Mouse (Mus musculus): ENCODE data around the gene Fam174b. TPM values are rescaled to one million over a fixed set of nuclear protein-coding genes. Genes with fewer than 3 reads are reported as not detected.

The Fam174b gene
- polyA plus RNA-seq, 1 experiment from 2014 or later, result 26.7 TPM

- 72% methylated on average over 10 of the region's 10 CpGs for WGBS
- no peaks in the 10 kb centered on the region for H3K4me1 ChIP-seq
- no peaks in the 10 kb centered on the region for H3K27me3 ChIP-seq
- H3K9ac ChIP-seq, result no peak overlapping the region
- 0 out of 2 replicates have a peak, but pooled peaks cover 6% of the 10 kb centered on the region for H3K9me3 ChIP-seq
- no peak overlapping the region for H3K4me3 ChIP-seq (replicated peaks)
- no peaks in the 10 kb centered on the region for H3K36me3 ChIP-seq (replicated peaks)
- no peak overlapping the region for H3K4me2 ChIP-seq
- H3K27ac ChIP-seq, result no peak overlapping the region
- no peak for ATAC-seq (ENCODE audit: low FRiP score)
Measured at GRCm38 (mm10) chr7:73730430-73731022, 9.6 kb upstream of the Fam174b start.

GRCm38 (mm10) chr7:73736046-73736445 lies 4.1 kb upstream of the Fam174b start:
- no peaks in the 10 kb centered on the region for H3K36me3 ChIP-seq (replicated peaks)
- H3K9ac ChIP-seq, result no peak overlapping the region
- no peak for ATAC-seq (ENCODE audit: low FRiP score)
- H3K4me1 ChIP-seq, result peaks cover 10% of the 10 kb centered on the region
- WGBS, result 62% methylated on average over 2 of the region's 2 CpGs
- no peak overlapping the region for H3K4me3 ChIP-seq (replicated peaks)
- no peak overlapping the region for H3K27ac ChIP-seq
- H3K4me2 ChIP-seq, result no peak overlapping the region
- H3K27me3 ChIP-seq, result peaks cover 27% of the 10 kb centered on the region
- H3K9me3 ChIP-seq, result 0 out of 2 replicates have a peak, but pooled peaks cover 3% of the 10 kb centered on the region

- WGBS, result 66% methylated on average over 5 of the region's 5 CpGs
- Histone ChIP-seq H3K4me3 (replicated peaks) (peak overlapping the region; percentile 61), H3K36me3 (replicated peaks) (no peaks in the 10 kb centered on the region), H3K27ac (no peak overlapping the region), H3K27me3 (peaks cover 50% of the 10 kb centered on the region), H3K4me1 (peaks cover 12% of the 10 kb centered on the region), H3K9me3 (no peaks in the 10 kb centered on the region), H3K9ac (no peak overlapping the region), H3K4me2 (peak overlapping the region; percentile 96)
- ATAC-seq (ENCODE audit: low FRiP score), result no peak
Measured at GRCm38 (mm10) chr7:73741392-73741791, 1.3 kb downstream of the Fam174b start.

- H3K27ac ChIP-seq, result no peak overlapping the region
- no peak overlapping the region for H3K9ac ChIP-seq
- H3K27me3 ChIP-seq, result peaks cover 50% of the 10 kb centered on the region
- H3K4me1 ChIP-seq, result peaks cover 15% of the 10 kb centered on the region
- 76% methylated on average over 6 of the region's 6 CpGs for WGBS
- no peak for ATAC-seq (ENCODE audit: low FRiP score)
- no peaks in the 10 kb centered on the region for H3K36me3 ChIP-seq (replicated peaks)
- H3K9me3 ChIP-seq, result no peaks in the 10 kb centered on the region
- no peak overlapping the region for H3K4me3 ChIP-seq (replicated peaks)
- H3K4me2 ChIP-seq, result 0 out of 2 replicates have a peak overlapping the region, but pooled peaks have one; percentile 96
Measured at GRCm38 (mm10) chr7:73741841-73742240, 1.7 kb downstream of the Fam174b start.

- H3K4me3 ChIP-seq (replicated peaks), result no peak overlapping the region
- no peaks in the 10 kb centered on the region for H3K9me3 ChIP-seq
- ATAC-seq (ENCODE audit: low FRiP score), result no peak
- no peak overlapping the region for H3K9ac ChIP-seq
- H3K4me2 ChIP-seq, result no peak overlapping the region
- no peak overlapping the region for H3K27ac ChIP-seq
- peaks cover 50% of the 10 kb centered on the region for H3K27me3 ChIP-seq
- H3K4me1 ChIP-seq, result peaks cover 19% of the 10 kb centered on the region
- no peaks in the 10 kb centered on the region for H3K36me3 ChIP-seq (replicated peaks)
- 83% methylated on average over 8 of the region's 8 CpGs for WGBS
Measured at GRCm38 (mm10) chr7:73743144-73743543, 3.0 kb downstream of the Fam174b start.

- Histone ChIP-seq H3K9ac (no peak overlapping the region), H3K4me2 (no peak overlapping the region), H3K9me3 (no peaks in the 10 kb centered on the region), H3K4me1 (peaks cover 19% of the 10 kb centered on the region), H3K4me3 (replicated peaks) (no peak overlapping the region), H3K27me3 (peaks cover 45% of the 10 kb centered on the region), H3K36me3 (replicated peaks) (no peaks in the 10 kb centered on the region), H3K27ac (no peak overlapping the region)
- no peak for ATAC-seq (ENCODE audit: low FRiP score)
- 84% methylated on average over 10 of the region's 10 CpGs for WGBS
Measured at GRCm38 (mm10) chr7:73743831-73744370, 3.8 kb downstream of the Fam174b start.

GRCm38 (mm10) chr7:73745903-73746302 lies 5.8 kb downstream of the Fam174b start:
- Histone ChIP-seq H3K9ac (no peak overlapping the region), H3K4me1 (peaks cover 11% of the 10 kb centered on the region), H3K4me3 (replicated peaks) (no peak overlapping the region), H3K4me2 (no peak overlapping the region), H3K36me3 (replicated peaks) (no peaks in the 10 kb centered on the region), H3K27me3 (peaks cover 25% of the 10 kb centered on the region), H3K27ac (no peak overlapping the region), H3K9me3 (no peaks in the 10 kb centered on the region)
- WGBS, result 77% methylated on average over 5 of the region's 5 CpGs
- ATAC-seq (ENCODE audit: low FRiP score), result no peak

GRCm38 (mm10) chr7:73746836-73747235 lies 6.7 kb downstream of the Fam174b start:
- Histone ChIP-seq H3K9me3 (no peaks in the 10 kb centered on the region), H3K9ac (no peak overlapping the region), H3K4me3 (replicated peaks) (no peak overlapping the region), H3K36me3 (replicated peaks) (no peaks in the 10 kb centered on the region), H3K4me1 (peaks cover 8% of the 10 kb centered on the region), H3K4me2 (no peak overlapping the region), H3K27ac (no peak overlapping the region), H3K27me3 (peaks cover 16% of the 10 kb centered on the region)
- no peak for ATAC-seq (ENCODE audit: low FRiP score)
- 27% methylated on average over 4 of the region's 4 CpGs for WGBS

GRCm38 (mm10) chr7:73747531-73747930 lies 7.4 kb downstream of the Fam174b start:
- peaks cover 11% of the 10 kb centered on the region for H3K27me3 ChIP-seq
- no peaks in the 10 kb centered on the region for H3K36me3 ChIP-seq (replicated peaks)
- H3K9me3 ChIP-seq, result no peaks in the 10 kb centered on the region
- 83% methylated on average over 3 of the region's 3 CpGs for WGBS
- no peak overlapping the region for H3K9ac ChIP-seq
- no peak overlapping the region for H3K4me3 ChIP-seq (replicated peaks)
- no peak overlapping the region for H3K4me2 ChIP-seq
- H3K4me1 ChIP-seq, result peaks cover 8% of the 10 kb centered on the region
- ATAC-seq (ENCODE audit: low FRiP score), result no peak
- no peak overlapping the region for H3K27ac ChIP-seq

- ATAC-seq (ENCODE audit: low FRiP score), result no peak
- Histone ChIP-seq H3K27me3 (peaks cover 5% of the 10 kb centered on the region; the same call in 1 of the 2 replicates), H3K9ac (no peak overlapping the region), H3K9me3 (no peaks in the 10 kb centered on the region), H3K4me2 (no peak overlapping the region), H3K36me3 (replicated peaks) (no peaks in the 10 kb centered on the region), H3K27ac (no peak overlapping the region), H3K4me1 (peaks cover 8% of the 10 kb centered on the region), H3K4me3 (replicated peaks) (no peak overlapping the region)
- WGBS, result 92% methylated on average over 5 of the region's 5 CpGs
Measured at GRCm38 (mm10) chr7:73748437-73749108, 8.5 kb downstream of the Fam174b start.

GRCm38 (mm10) chr7:73749339-73749738 lies 9.2 kb downstream of the Fam174b start:
- no peak for ATAC-seq (ENCODE audit: low FRiP score)
- H3K4me1 ChIP-seq, result peaks cover 8% of the 10 kb centered on the region
- no peak overlapping the region for H3K4me2 ChIP-seq
- H3K4me3 ChIP-seq (replicated peaks), result no peak overlapping the region
- WGBS, result 92% methylated on average over 2 of the region's 2 CpGs
- no peak overlapping the region for H3K27ac ChIP-seq
- H3K36me3 ChIP-seq (replicated peaks), result no peaks in the 10 kb centered on the region
- 0 out of 2 replicates have a peak, but pooled peaks cover 5% of the 10 kb centered on the region for H3K27me3 ChIP-seq
- no peaks in the 10 kb centered on the region for H3K9me3 ChIP-seq
- H3K9ac ChIP-seq, result no peak overlapping the region

GRCm38 (mm10) chr7:73749983-73750382 lies 9.9 kb downstream of the Fam174b start:
- H3K4me2 ChIP-seq, result no peak overlapping the region
- H3K27me3 ChIP-seq, result 0 out of 2 replicates have a peak, but pooled peaks cover under 1% of the 10 kb centered on the region
- 91% methylated on average over 7 of the region's 7 CpGs for WGBS

More at GRCm38 (mm10) chr7:73749983-73750382, 9.9 kb downstream of the Fam174b start:
- Histone ChIP-seq H3K36me3 (replicated peaks) (no peaks in the 10 kb centered on the region), H3K9me3 (no peaks in the 10 kb centered on the region), H3K27ac (no peak overlapping the region), H3K4me3 (replicated peaks) (no peak overlapping the region), H3K9ac (no peak overlapping the region), H3K4me1 (peaks cover 8% of the 10 kb centered on the region)
- no peak for ATAC-seq (ENCODE audit: low FRiP score)

All from forebrain, embryonic 12.5 days (tissue).